Mouse (Mus musculus) forebrain, embryonic 11.5 days (tissue): ENCODE results near the gene Gm20518. TPM values are rescaled to one million over a fixed set of nuclear protein-coding genes. Genes with fewer than 3 reads are reported as not detected.

Source experiments
- ATAC-seq: fragments of 200-750 bp; cut with Nextera tagmentation; replicated peaks from 2 replicates; pipeline ENCODE4 v1.8.0; 2017; ENCODE audit warnings: moderate TSS enrichment; ENCODE audit not compliant: low FRiP score
- DNase-seq: peaks from one replicate; pipeline ENCODE4 v3.0.0-alpha.2; 2017; ENCODE audit warnings: low spot score
- H3K27ac ChIP-seq: fragments of 300-500 bp; sonication (generic); 2 replicates; pipeline ENCODE4 v1.5.1; 2014; ENCODE audit warnings: low read depth, low read length
- H3K27me3 ChIP-seq: fragments of 300-500 bp; sonication (generic); 2 replicates; pipeline ENCODE4 v1.6.1; 2014; ENCODE audit warnings: mild to moderate bottlenecking, low read length, mixed read lengths; ENCODE audit not compliant: control insufficient read depth, insufficient read depth
- H3K36me3 ChIP-seq: fragments of 300-500 bp; sonication (generic); 2 replicates; pipeline ENCODE4 v1.6.1; 2014; ENCODE audit warnings: mild to moderate bottlenecking, low read length, moderate library complexity, mixed read lengths; ENCODE audit not compliant: control insufficient read depth, insufficient read depth
- H3K4me1 ChIP-seq: fragments of 300-500 bp; sonication (generic); replicated peaks from 2 replicates; pipeline ENCODE4 v1.6.1; 2014; ENCODE audit warnings: low read length, mixed read lengths; ENCODE audit not compliant: control insufficient read depth, insufficient read depth
- H3K4me2 ChIP-seq: fragments of 300-500 bp; sonication (generic); 2 replicates; pipeline ENCODE4 v1.6.1; 2014; ENCODE audit warnings: low read depth, mild to moderate bottlenecking, low read length, moderate library complexity, mixed read lengths; ENCODE audit not compliant: severe bottlenecking
- H3K4me3 ChIP-seq: fragments of 300-500 bp; sonication (generic); 2 replicates; pipeline ENCODE4 v1.5.1; 2014; ENCODE audit warnings: low read depth, low read length
- H3K9ac ChIP-seq: fragments of 300-500 bp; sonication (generic); 2 replicates; pipeline ENCODE4 v1.6.1; 2014; ENCODE audit warnings: low read length
- H3K9me3 ChIP-seq: fragments of 300-500 bp; sonication (generic); 2 replicates; pipeline ENCODE4 v1.6.1; 2016; ENCODE audit warnings: low read length, mixed read lengths; ENCODE audit not compliant: control insufficient read depth
- WGBS: fragments of 180-500 bp; shearing (Covaris S2); extraction: QIAGEN DNeasy Blood & Tissue Kit; methylation state at CpG from one replicate; pipeline ENCODE4 v1.1.7; 2014; 5-methylcytosine and 5-hydroxymethylcytosine counted together
- polyA plus RNA-seq: library from polyadenylated mRNA; unstranded; fragments of >200 nt; fragmentation: Nextera tagmentation; extraction: Ambion mirVana; gene quantifications from 2 replicates; pipeline ENCODE4 v1.2.1, GENCODE M21; 2014

Gm20518 gene
- polyA plus RNA-seq, 1 experiment from 2014 or later, result 0.51 TPM

GRCm38 (mm10) chr16:17914307-17915249 is 23.1 kb upstream of the Gm20518 start, which contains the start of gene Gsc2:
Gsc2 (minus strand) TSS chr16:17915059.
- peaks cover 54% of the 10 kb centered on the region for H3K27me3 ChIP-seq
- H3K9ac ChIP-seq, result peak within 1 kb of the TSS; percentile 27; the same call in 1 of the 2 replicates
- H3K4me3 ChIP-seq, result peak within 1 kb of the TSS; percentile 32
- peaks cover 12% of the 10 kb centered on the region; the same call in 1 of the 2 replicates for H3K4me1 ChIP-seq
- no peaks in the 10 kb centered on the region for H3K9me3 ChIP-seq
- peak within 1 kb of the TSS; percentile 47 for H3K4me2 ChIP-seq
- no peaks in the 10 kb centered on the region for H3K36me3 ChIP-seq
- H3K27ac ChIP-seq, result no peak within 1 kb of the TSS
- under 1% methylated on average over 95 of the region's 106 CpGs for WGBS
- DNase-seq (peak; percentile 71), ATAC-seq (no peak)

DNA sequence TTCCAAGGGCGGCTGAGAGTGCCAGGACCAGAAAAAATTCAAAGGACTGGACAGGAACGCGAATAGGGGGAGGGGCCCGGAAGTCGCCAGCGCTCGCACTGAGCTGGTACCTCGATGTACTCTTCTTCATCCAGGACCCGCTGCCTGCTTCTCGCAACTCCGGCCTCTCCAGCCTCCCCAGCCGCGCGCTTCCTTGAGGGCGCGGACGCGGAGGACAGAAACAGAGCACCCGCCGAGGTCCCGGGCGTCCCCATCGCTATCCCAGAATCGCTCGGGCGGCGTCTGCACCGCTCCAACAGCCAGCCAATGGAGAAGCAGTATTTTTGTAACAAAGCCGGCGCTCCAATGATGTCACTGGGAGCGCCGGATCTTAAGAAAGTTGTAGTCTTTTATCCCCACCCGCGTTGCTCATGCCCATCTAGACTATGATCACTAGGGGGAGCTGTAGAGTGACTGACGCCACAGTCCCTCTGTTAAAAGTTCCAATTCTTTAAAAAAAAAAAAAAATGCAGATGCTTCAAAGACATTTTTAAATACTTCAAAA is 19.7 kb upstream of the Gm20518 start, which contains the start of gene Ess2:
Gene Ess2, minus strand, starts transcription at position 297 of the 544 bp plus-strand sequence.
- peak within 1 kb of the TSS; percentile 80 for H3K4me3 ChIP-seq
- peaks cover 12% of the 10 kb centered on the region; the same call in 1 of the 2 replicates for H3K4me1 ChIP-seq
- no peaks in the 10 kb centered on the region; the same call in 1 of the 2 replicates for H3K36me3 ChIP-seq
- H3K4me2 ChIP-seq, result peak within 1 kb of the TSS; percentile 92
- H3K27me3 ChIP-seq, result peaks cover 43% of the 10 kb centered on the region
- DNase-seq, result peak; percentile 91
- WGBS, result 0% methylated on average over 35 of the region's 35 CpGs
- H3K9ac ChIP-seq, result peak within 1 kb of the TSS; percentile 92
- no peaks in the 10 kb centered on the region for H3K9me3 ChIP-seq
- peak; percentile 97 for ATAC-seq
- peak within 1 kb of the TSS; percentile 65; the same call in 1 of the 2 replicates for H3K27ac ChIP-seq

DNA sequence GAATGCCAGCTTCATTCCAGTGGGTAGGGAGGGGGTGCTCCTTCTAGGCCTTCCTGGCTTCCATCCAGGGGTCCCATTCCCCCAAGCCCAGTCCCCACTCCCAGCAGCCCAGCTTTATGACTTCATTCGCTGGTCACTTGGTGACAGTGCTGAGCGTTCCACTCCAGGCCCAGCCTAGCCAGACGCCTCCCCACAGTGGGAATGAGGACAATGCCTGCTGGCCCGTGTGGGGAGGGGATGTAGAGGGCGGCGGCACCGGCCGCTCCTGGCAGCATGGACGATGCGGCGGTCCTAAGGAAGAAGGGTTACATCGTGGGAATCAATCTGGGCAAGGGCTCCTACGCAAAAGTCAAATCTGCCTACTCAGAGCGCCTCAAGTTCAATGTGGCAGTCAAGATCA is 7.0 kb upstream of the Gm20518 start, which contains the start of the genes Dgcr2 and Tssk2:
Gene Dgcr2, minus strand, starts transcription at position 101 of the 400 bp plus-strand sequence.
Gene Tssk2, plus strand, starts transcription at position 176 of the 400 bp plus-strand sequence.
- peak; percentile 38 for DNase-seq
- no peak for ATAC-seq
- Histone ChIP-seq H3K27ac (no peak within 1 kb of the TSS), H3K9me3 (no peaks in the 10 kb centered on the region), H3K4me2 (no peak within 1 kb of the TSS), H3K27me3 (no peaks in the 10 kb centered on the region), H3K4me3 (no peak within 1 kb of the TSS), H3K36me3 (peaks cover 16% of the 10 kb centered on the region; the same call in 1 of the 2 replicates), H3K4me1 (no peaks in the 10 kb centered on the region), H3K9ac (no peak within 1 kb of the TSS)
- 92% methylated on average over 14 of the region's 14 CpGs for WGBS

- no peak overlapping the region for H3K4me2 ChIP-seq
- DNase-seq (peak; percentile 27), ATAC-seq (no peak)
- no peaks in the 10 kb centered on the region for H3K27me3 ChIP-seq
- H3K9ac ChIP-seq, result no peak overlapping the region
- H3K4me3 ChIP-seq, result no peak overlapping the region
- H3K9me3 ChIP-seq, result no peaks in the 10 kb centered on the region
- H3K36me3 ChIP-seq, result peaks cover 3% of the 10 kb centered on the region; the same call in 1 of the 2 replicates
- H3K27ac ChIP-seq, result no peak overlapping the region
- no peaks in the 10 kb centered on the region for H3K4me1 ChIP-seq
Observed at GRCm38 (mm10) chr16:17896091-17896490, 4.6 kb upstream of the Gm20518 start.

- H3K4me1 ChIP-seq, result peaks cover 6% of the 10 kb centered on the region; the same call in 1 of the 2 replicates
- DNase-seq, result no peak
- H3K9ac ChIP-seq, result no peak within 1 kb of the TSS
- H3K36me3 ChIP-seq, result no peaks in the 10 kb centered on the region
- H3K4me3 ChIP-seq, result no peak within 1 kb of the TSS
- no peaks in the 10 kb centered on the region for H3K27me3 ChIP-seq
- 84% methylated on average over 2 of the region's 2 CpGs for WGBS
- H3K9me3 ChIP-seq, result no peaks in the 10 kb centered on the region
- no peak within 1 kb of the TSS for H3K4me2 ChIP-seq
- ATAC-seq, result no peak
- no peak within 1 kb of the TSS for H3K27ac ChIP-seq
Observed at GRCm38 (mm10) chr16:17893923-17894322, 2.5 kb upstream of the Gm20518 start, which contains the start of gene Tssk1. Tssk1 (plus strand) TSS chr16:17894223.

DNA sequence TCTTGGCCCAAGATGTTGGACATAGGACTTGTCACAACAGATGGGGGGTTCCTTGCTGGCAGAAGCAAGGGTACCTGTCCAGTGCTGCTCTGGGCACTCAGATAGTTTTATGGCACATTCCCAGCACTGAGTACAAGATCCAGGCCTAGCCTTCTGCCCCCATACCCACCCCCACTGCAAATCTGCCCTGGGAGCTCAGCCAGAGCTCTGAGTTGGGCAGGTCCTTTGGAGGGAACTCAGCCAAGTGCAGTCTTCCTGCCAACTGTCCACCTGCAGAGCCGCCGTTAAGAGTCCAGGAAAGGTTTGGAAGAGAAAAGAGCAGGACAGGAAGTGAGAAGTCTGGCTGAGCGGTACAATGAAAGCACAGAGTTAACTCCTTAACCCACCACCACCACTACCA is 1.1 kb upstream of the Gm20518 start:
- Histone ChIP-seq H3K4me2 (no peak overlapping the region), H3K9me3 (no peaks in the 10 kb centered on the region), H3K9ac (no peak overlapping the region), H3K4me1 (peaks cover 6% of the 10 kb centered on the region; the same call in 1 of the 2 replicates), H3K27ac (no peak overlapping the region), H3K4me3 (no peak overlapping the region), H3K27me3 (no peaks in the 10 kb centered on the region), H3K36me3 (no peaks in the 10 kb centered on the region)
- 86% methylated on average over 3 of the region's 3 CpGs for WGBS
- ATAC-seq, result no peak
- no peak for DNase-seq

- DNase-seq, result peak; percentile 76
- H3K4me3 ChIP-seq, result peak overlapping the region; percentile 94
Observed at GRCm38 (mm10) chr16:17890917-17891566, 429 bp downstream of the Gm20518 start.

DNA sequence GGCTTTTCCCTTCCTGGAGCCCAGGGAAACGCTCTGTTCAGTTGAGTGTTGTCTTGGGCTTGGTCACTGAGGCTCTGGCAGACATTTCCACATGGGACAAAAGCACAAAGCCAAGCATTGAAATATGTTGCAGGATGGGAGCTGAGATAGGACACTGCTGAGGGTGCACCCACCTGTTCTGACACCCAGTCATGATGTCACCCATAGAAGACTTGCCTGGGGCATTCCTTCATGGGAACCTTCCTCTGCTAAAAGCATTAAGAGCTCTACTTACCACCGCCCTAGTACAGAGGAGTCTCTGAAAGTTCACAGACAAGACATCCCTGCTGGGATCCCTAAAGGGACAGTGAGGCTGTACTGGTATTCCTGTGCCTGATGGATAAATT is 1.1 kb downstream of the Gm20518 start:
- WGBS, result 55% methylated on average over 2 of the region's 2 CpGs
- no peaks in the 10 kb centered on the region for H3K9me3 ChIP-seq

More at GRCm38 (mm10) chr16:17890917-17891566, 429 bp downstream of the Gm20518 start:
- no peaks in the 10 kb centered on the region for H3K9me3 ChIP-seq
- H3K27me3 ChIP-seq, result no peaks in the 10 kb centered on the region
- ATAC-seq, result peak; percentile 70
- H3K4me1 ChIP-seq, result peaks cover 7% of the 10 kb centered on the region; the same call in 1 of the 2 replicates
- H3K9ac ChIP-seq, result peak overlapping the region; percentile 98
- H3K4me2 ChIP-seq, result peak overlapping the region; percentile 85
- 0% methylated on average over 44 of the region's 44 CpGs for WGBS
- peak overlapping the region; percentile 85 for H3K27ac ChIP-seq
- no peaks in the 10 kb centered on the region for H3K36me3 ChIP-seq

More for the DNA sequence above, 1.1 kb downstream of the Gm20518 start:
- Histone ChIP-seq H3K4me1 (peaks cover 7% of the 10 kb centered on the region; the same call in 1 of the 2 replicates), H3K4me2 (peak overlapping the region; percentile 85), H3K27ac (no peak overlapping the region), H3K27me3 (no peaks in the 10 kb centered on the region), H3K9ac (peak overlapping the region; percentile 98), H3K36me3 (no peaks in the 10 kb centered on the region), H3K4me3 (peak overlapping the region; percentile 94)
- ATAC-seq (no peak), DNase-seq (peak; percentile 44)
